Mouse (Mus musculus): ENCODE measurements at regions not wholly inside any gene's neighbourhood (a gene's known extent, or its start where the extent isn't known, plus 50 kb on each side); places are given as distances from the start of the nearest gene placed in this dataset.

DNA sequence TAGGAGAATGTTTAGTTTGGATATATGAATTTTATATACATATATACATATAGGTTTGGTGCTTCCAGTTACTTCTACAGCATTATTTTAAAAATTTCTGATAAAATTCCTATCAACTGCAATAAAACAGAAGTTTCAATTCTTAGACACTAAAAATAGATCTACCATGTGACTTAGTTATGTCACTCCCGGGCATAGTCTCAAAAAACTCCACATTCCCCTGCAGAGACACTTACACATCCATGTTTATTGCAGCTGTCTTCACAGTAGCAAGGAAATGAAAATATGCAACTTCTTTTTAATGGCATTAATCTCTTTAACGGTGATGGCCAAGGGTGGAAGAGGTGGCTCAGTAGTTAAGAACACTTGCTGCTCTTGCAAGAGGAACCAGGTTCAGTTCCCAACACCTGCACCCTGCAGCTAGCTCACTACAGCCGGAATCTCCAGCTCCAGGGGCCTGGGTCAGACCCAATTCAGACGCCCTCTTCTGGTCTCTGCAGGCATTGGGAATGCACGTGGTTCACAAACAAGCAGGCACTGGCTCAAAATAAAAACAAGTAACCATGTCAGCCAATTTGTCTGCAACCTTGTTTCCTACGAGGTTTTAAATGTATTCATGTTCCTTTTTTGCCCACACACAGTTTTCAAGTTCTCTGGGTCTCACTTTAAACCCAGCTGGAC lies 204.4 kb downstream of the Adra2a start:
- DNase-seq, result no peak

DNA sequence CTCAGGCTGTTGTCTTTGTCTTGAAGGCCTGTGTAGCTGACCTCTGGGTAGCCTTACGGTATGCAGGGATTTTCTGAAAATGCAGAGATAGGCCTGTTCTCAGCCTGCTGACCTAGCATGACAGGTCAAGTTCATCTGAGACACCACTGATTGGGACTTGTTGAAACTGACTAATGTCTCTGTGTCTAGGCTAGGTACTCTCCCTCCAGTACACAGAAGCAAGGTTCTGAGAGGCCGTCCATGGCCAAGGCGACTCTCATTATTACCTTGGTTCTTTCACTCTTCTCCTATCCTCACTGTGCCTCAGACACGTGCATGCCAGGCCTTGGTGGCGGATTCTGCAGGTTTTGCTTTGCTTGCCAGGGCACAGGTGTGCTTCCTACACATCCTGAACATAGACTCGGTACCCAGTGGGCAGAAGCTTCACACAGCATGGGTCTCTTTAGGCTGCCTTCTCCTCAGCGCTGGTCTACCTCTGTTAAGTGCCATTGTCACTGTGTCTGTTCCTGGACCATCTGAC lies 208.3 kb downstream of the Adra2a start:
- DNase-seq, result no peak

DNA sequence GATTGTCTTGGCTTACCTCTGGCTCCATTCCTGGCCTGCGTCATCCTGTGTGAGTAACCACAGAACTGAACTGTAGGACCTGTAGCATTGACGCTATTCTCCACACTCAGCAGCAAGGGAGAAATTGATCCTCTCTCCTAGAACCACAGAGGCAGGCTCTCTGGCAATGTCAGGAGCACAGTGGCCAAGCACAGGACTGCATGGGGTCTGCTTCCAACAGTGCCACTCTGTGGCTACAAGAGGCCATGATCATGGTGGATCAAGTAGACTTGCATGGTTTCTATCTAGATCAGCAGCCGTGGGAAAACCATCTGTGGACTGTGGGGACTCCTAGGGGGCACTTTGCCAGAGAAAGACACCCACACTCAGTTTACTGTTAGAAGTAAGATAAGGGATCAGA lies 213.9 kb downstream of the Adra2a start:
- no peak for DNase-seq

DNA sequence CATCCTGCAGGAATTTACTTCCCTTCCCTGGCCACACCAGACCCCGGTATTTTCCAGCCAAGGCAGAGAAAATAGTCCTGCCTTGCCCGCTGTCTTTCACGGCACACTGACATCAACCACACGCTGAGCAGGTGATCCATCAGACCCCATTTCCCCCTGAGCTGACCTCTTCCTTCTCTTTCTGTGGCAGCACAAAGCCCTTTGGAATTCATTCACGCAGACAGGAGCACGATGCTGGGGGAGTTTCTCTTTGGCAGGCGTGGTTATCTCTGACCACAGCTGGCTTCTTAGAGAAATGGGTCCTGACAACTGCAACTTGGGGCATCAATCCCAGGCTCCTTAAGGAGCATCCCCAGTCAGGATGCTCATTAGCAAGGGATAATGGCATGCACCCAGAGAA lies 215.2 kb downstream of the Adra2a start:
- no peak for DNase-seq

DNA sequence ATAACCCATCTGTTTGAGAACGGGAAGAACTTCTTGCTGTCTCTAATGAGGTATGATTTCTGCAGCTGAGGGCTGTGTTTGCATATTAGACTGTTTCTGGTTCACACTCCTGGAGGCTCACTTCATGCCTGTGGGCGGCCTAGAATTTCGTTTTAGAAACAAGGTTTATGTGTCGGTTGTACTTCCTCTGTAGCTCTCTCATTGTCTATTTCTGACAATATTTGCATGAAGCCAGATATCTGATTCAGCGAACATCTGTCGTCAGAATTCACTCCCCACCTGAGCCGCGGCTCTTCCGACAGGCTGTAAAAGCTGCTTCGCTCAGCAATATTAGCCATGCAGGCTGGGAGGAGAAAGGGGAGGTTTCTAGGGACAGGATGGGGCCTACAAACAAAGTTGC lies 233.4 kb downstream of the Adra2a start:
- no peak for DNase-seq

DNA sequence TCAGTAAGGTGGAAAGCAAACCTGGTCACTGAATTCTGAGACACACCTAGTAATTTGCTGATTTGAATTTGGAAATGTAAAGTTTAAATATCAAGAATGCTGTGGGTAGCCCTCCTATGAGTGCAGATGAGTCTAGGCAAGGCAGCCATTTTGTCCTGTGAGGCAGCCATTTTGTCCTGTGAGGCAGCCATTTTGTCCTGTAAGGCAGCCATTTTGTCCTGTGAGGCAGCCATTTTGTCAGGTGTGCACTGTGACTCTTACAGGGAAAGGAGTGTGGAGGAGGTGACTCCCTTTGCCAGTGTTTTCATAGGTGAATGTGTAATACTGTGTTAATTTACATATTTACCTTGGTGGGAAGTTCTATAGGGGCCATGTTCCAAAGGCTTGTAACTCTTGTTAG lies 241.5 kb downstream of the Adra2a start:
- DNase-seq, result no peak

DNA sequence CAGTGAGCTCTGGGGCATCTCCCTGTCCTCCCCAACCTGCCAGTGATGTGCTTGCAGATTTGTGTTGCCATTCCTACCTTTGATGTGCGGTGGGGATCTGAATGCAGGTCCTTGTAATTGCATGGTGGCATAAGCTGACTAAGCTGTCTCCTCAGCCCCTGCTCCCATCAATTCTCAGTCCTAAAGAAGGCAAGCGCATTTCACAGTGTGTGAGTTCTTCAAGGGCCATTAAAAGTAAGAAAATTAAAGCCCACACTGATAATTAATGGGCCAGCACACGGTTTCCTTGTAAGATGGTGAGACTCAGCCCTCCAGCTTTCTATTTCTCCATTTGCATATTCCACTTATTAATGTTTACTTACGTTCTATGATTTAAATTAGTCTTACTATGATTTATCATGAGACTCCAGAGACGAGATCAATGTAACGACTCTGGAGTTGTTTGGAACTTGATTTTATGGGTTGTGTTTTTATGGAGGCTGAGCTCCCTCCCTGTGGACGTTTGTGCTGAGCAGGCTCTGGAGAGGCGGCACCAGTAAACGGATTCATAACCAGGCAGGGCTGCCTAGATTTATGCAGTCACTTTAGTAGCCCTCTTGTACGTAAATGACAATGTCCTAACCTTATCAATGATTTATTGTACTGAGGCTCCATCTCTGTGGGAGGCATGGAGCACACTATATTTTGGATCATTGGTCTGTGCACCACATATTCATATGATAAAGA lies 253.9 kb downstream of the Adra2a start:
- DNase-seq, result no peak

DNA sequence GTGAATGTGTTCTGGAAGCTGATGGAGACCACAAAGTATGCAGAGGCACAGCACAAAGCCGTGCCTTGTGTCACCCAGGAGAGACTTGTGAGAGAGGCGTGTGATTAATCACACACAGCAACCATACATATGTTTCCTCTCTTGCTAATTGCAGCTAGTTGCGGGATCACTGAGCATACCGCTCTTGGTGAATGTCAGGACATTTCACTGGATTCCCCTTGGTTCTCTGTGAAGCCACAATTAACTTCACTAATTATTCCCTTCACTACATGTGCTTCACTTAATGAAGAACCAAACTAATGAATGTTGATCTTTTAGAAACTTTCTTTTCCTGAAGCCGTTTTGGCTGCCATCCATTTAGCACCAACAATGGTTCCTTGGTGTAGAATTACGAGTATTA lies 267.3 kb downstream of the Adra2a start:
- no peak for DNase-seq

DNA sequence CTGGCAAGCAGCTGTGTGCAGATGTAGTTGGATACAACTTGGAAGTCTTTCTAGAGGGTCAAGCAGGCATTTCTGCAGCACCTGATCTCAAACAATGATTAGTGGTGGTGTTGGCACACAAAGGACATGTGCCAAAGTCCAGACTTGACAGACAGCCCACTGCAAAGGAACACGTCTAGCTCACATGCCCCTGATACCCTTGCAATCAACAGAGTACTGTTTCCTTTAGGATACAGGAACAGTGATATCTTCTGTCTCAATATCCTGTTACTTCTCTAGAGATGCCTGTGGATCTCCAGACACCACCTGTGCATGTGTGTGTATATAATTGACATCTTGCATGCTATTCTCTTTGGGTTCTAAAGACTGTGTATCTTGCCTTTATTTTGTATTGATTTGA lies 267.8 kb downstream of the Adra2a start:
- no peak for DNase-seq

DNA sequence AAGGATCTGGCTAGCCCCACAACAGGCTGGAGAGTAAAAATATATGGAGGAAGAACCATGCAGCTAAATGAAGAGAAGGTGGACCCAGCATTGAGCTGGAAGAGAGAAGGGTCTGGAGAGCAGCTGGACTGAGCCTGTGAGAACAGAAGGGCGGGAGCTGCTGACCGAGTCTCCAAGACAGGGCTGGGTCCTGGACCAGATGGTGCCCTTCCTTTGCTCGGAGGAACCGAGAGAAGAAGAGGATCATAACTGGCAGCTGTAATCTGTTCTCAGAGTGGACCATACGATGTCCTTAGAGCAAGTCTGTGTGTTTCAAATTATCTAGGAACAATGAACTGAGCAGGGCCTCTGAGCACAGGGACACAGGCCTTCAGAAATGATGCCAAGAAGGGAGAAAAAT lies 279.3 kb downstream of the Adra2a start:
- DNase-seq, result no peak

DNA sequence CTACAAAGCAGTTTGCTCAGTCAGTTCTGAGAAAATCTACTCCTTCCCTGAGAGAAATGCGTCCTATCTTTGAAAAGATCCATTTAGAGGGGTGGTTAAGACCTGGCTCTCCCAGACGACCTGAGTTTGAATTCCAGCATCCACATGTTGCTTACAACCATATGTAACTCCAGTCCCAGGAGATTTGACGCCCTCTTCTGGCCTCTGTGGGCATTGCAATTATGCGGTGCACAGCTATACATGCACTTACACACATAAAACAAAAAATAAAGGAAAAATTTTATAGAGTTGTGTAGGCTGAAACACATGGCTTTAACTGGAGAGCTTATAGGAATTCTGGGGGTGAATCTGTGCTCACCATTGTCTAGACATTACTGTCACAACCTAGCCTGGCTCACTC lies 281.0 kb downstream of the Adra2a start:
- no peak for DNase-seq

DNA sequence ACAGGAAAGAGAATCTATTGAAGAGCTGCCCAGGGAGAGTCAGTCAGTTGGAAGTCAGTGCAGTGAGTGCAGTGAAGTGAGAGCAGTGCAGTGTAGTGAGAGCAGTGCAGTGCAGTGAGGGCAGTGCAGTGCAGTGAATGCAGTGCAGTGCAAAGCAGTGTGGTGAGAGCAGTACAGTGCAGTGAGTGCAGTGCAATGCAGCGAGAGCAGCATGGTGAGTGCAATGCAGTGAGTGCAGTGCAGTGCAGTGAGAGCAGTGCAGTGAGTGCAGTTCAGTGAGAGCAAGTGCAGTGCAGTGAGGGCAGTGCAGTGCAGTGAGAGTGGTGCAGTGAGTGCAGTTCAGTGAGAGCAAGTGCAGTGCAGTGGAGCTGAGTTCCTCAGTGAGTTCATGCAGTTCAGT lies 288.2 kb downstream of the Adra2a start:
- no peak for DNase-seq

DNA sequence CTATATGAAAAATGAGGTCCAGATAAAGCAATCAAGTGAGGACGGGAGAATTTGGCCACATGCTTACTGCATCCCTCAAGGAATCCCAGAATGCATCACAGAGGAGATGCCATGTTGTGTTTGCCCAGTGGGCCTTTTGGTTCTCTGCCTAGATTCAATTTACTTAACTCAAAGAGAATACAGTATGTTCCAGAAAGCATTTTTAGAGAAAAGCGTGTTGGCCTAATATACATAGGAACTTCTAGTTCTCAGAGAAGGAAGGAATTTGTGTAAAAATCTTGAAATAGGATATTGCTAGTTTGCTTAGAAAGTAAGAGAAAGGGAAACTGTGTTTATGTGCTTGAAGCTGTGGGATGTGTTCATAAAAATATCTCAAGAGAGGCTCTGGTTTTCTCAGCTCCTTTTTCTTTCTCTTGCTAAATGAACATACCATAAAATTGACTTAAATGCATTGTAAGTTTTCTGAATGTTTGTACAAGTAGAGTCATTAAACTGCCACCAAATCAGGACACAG lies 296.9 kb downstream of the Adra2a start:
- DNase-seq, result no peak

DNA sequence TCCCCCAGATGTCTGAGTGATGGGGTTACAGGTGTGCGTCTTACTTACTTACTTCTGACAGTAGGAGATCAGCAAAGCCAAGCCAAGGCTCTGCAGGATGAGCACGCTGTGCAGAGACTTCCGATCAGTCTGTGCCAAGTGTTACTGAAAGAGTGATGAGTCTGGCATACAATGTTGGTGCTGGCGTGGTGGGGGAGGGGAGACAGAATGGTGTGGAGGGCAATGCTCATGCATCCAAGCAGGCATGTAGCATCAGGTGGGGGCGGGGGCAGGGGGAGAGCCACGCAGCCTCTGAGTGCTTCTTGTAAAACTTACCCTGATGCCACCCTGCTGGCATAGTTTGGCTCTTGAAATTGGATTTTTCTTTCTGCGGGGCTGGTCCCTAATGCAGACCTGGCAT lies 315.8 kb downstream of the Adra2a start:
- no peak for DNase-seq

DNA sequence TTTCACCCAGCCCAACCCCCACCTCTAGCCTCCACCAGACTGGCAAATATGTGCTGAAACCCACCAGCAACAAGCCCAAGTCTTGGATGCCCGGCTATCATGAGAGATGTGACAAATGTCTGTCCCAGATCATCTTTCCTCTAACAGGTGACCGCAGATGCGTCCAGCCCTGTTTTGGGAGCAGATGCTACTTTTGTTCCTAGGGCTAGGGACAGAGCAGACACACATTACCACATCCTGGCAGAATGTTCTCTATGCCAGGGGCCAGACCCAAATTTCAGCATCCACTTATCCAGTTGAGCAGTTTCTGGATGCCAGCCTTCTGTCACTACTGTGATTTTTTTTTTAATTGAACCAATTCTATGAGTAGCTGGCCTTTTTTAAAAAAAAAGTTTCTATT lies 316.7 kb downstream of the Adra2a start:
- DNase-seq, result no peak

DNA sequence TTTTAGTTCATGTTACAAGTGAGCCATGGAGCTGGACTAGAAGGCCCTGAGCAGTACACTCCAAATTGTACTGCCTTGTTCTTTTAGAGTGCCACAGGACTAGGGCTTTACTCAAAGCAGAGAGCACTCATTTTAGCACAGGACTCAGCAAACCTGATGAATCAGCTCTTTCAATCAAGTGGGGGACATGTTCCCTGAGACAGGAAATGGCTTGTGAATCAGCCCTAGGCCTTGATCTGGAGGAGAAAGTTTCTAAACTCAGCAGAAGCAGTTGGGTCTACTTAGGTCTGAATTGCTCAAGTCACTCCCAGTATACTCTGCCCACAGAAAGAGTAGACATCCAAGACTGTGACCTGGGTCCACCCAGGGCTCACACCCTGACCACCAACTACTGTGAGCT lies 341.1 kb downstream of the Adra2a start:
- no peak for DNase-seq

DNA sequence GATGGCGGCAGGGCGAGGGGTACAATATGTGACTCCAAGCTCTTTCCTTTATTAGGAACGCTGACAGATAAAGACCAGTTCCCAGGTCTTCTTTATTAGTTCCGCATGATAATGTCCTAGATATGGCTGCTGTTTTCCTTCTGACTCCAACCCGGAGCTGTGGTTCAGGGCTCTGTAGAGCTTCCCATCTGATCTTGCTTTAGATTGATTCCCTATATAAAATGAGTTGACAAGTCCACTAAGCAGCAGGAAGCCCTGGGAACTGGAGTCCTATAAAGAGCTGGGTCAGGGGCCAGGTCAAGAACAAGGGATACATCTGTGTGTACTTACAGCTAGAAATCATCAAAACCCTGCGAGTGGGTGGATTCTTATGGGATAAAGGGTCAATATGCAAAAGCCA lies 347.5 kb downstream of the Adra2a start:
- DNase-seq, result no peak

DNA sequence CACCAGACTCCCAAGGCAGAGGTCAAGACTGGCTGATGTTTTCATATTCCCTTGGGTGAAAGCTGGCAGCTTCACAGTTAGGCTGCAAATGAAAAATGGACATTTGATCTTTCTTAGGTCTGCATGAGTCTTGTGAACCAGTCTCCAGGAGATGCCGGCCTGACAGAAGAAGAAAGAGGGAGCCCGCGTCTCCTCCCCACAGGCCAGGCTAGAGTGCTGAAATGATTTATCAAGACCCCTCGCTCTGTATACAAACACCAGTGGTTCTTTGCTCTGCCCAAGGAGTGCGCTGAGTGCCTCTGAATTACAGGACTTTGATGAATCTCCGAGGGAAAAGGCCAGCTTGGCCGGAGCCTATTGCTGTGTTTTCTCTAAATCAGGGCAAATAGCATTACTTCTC lies 355.7 kb downstream of the Adra2a start:
- DNase-seq, result no peak

DNA sequence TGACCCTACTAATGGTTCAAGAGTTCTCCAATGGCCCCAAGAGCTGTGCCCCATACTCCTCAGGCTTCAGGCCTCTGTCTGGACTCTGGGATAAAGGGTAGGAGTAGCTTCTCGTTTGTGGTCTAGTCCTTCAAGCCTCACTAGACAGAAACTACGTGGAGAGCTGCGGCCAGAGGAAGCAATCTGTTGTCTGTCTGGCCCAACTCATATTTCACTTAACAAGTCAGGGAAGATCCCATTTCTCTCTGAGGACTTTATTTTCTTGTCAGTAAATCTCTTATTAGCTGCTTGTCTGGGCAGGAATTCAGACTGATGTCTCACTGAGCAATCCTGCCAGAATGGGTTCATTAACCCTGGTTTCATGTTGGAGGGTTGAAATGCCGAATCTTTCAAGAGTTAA lies 364.0 kb downstream of the Adra2a start:
- DNase-seq, result no peak

DNA sequence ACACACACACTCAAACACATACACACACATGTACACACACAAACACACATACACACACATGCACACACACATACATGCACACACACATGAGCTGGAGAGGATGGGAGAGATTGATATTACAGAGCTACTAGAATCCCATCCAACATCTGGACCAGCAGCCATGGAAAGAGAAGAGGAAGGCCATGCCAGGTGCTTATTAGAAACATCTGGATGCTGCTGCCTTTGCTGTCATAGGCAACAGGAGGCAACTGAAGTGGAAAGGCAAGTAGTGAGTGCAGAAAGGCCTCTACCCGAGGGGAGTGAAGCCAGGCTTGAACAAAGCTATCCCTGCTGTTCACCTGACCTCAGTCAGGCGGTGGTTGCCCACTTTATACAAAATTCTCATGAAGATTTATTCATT lies 385.1 kb downstream of the Adra2a start:
- no peak for DNase-seq

DNA sequence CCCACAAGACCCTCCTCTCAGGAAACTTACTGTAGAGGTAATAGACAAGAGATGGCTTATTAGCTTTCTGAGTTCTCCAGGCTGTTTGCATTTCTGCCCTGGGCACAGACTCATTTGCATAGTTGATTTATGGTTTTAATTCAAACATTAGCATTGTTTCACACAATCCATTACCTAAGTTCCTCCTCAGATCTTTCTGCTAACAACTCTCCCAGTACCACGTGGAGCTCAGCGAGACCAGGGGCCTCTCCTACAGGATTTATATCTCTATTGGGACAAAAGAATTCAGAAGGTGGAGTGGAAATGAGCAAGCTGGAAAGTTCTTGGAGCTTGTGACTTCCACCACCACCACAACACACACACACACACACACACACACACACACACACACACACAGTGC lies 396.8 kb downstream of the Adra2a start:
- DNase-seq, result no peak

DNA sequence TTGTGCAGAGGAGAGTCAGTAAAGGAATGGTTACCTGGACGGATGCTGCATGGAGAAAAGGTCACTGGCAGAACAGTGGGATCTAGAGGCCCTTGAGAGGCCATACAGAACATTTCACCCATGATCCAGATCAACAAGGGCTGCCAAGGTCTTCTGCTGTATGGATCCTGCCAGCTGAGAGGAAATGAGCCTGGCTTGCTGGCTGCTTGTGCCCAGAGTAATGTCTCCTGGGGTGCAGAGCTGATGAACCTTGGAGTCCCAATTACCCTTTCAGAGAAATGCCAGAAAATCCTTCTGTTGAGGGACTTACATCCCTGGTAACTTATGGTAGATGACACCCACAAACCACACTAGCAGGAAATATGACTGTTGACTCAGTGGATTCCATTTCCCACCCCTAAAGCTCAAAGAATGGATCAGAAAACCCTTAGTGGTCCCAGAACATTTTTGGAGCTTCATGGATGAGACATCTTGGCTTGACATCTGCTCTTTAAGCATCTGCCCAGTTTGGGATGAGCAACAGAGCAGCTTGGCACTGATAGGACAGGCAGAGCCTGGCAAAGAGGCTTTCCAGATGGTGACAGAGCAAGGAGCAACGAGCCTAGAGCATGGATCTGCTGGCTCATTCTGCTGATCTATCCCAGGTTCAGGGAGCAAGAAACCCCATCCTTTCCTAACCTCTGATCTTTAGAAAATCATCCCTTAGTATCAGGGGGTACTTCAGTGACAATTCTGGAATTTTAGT lies 416.6 kb downstream of the Adra2a start:
- no peak for DNase-seq

DNA sequence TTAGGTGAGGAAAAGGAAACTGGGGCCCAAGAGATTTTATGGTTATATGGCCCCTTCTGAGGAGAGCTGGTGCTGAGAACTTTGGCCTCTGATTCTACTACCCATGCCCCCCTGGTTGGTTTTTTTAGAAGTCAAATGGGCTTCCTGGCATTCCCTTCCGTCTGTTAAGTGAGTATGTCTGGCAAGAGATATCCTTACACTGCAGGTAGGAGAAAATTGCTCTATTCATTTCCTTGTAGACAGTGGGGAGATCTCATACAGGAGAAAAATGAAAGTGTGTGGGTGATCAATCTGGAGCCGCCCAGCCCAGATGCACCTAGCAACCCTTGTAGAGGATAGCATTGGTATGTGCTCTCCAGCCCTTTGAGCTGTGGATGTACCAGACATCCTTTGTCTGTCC lies 418.5 kb downstream of the Adra2a start:
- DNase-seq, result no peak

All from gastrocnemius, postnatal 25 days (tissue).